Mouse (Mus musculus) layer of hippocampus, adult 9-11 months (tissue): ENCODE results near the gene Smg7.

ENCODE experiments used
- DNase-seq: peaks from one replicate; pipeline ENCODE4 v3.0.0; 2022

Gene Smg7

GRCm38 (mm10) chr1:152838841-152839240 is 63.6 kb downstream of the Smg7 start:
- DNase-seq: peak; percentile 78

GRCm38 (mm10) chr1:152838026-152838702 is 64.3 kb downstream of the Smg7 start:
- DNase-seq: no peak

GRCm38 (mm10) chr1:152835061-152835460 is 67.4 kb downstream of the Smg7 start:
- no peak for DNase-seq

- no peak for DNase-seq
Measured at GRCm38 (mm10) chr1:152832316-152832715, 70.1 kb downstream of the Smg7 start.

- no peak for DNase-seq
Measured at GRCm38 (mm10) chr1:152831619-152832018, 70.8 kb downstream of the Smg7 start.

- peak; percentile 90 for DNase-seq
Measured at GRCm38 (mm10) chr1:152831003-152831402, 71.4 kb downstream of the Smg7 start.

GRCm38 (mm10) chr1:152830054-152830453 is 72.4 kb downstream of the Smg7 start:
- DNase-seq: no peak

- DNase-seq: no peak
Measured at GRCm38 (mm10) chr1:152828637-152829355, 73.7 kb downstream of the Smg7 start.

GRCm38 (mm10) chr1:152828168-152828567 is 74.3 kb downstream of the Smg7 start:
- no peak for DNase-seq

- no peak for DNase-seq
Measured at GRCm38 (mm10) chr1:152826446-152826845, 76.0 kb downstream of the Smg7 start.

GRCm38 (mm10) chr1:152824206-152824605 is 78.2 kb downstream of the Smg7 start:
- DNase-seq: no peak

- DNase-seq: no peak
Measured at GRCm38 (mm10) chr1:152821746-152822145, 80.7 kb downstream of the Smg7 start.

- no peak for DNase-seq
Measured at GRCm38 (mm10) chr1:152820911-152821695, 81.3 kb downstream of the Smg7 start.

GRCm38 (mm10) chr1:152819558-152819957 is 82.9 kb downstream of the Smg7 start:
- no peak for DNase-seq

- DNase-seq: no peak
Measured at GRCm38 (mm10) chr1:152817794-152818193, 84.7 kb downstream of the Smg7 start.

GRCm38 (mm10) chr1:152817027-152817769 is 85.2 kb downstream of the Smg7 start:
- no peak for DNase-seq

- DNase-seq: no peak
Measured at GRCm38 (mm10) chr1:152815265-152815701, 87.2 kb downstream of the Smg7 start.

GRCm38 (mm10) chr1:152810533-152811439 is 91.7 kb downstream of the Smg7 start:
- DNase-seq: no peak

- DNase-seq: no peak
Measured at GRCm38 (mm10) chr1:152809541-152810252, 92.7 kb downstream of the Smg7 start.

GRCm38 (mm10) chr1:152808392-152808680 is 94.1 kb downstream of the Smg7 start:
- no peak for DNase-seq
